Mouse (Mus musculus) gastrocnemius, postnatal 36 days (tissue): ENCODE data around the gene Mid1. TPM values are rescaled to one million over a fixed set of nuclear protein-coding genes. Genes with fewer than 3 reads are reported as not detected.
"Not testable (repeated sequence)": the region's sequence is repeated elsewhere in the genome, so short reads cannot be mapped to it uniquely, and the experiment has no call there.

ENCODE experiments used
- DNase-seq, 2 experiments: peaks; one replicate each; pipeline ENCODE4 v3.0.0; 2022
- intact Hi-C: fragments of 180-260 bp; cut with DNase I; formaldehyde crosslinking; loops from one replicate; pipeline ENCODE4 v1.15.1; 2025
- total RNA-seq, 2 experiments: library from RNA; stranded (reverse); gene quantifications; 2 replicates each; pipeline ENCODE4 v1.2.3; 2021

Gene Mid1
- total RNA-seq, 2 experiments from 2014 or later, result 5.5 to 7.2 TPM

DNA sequence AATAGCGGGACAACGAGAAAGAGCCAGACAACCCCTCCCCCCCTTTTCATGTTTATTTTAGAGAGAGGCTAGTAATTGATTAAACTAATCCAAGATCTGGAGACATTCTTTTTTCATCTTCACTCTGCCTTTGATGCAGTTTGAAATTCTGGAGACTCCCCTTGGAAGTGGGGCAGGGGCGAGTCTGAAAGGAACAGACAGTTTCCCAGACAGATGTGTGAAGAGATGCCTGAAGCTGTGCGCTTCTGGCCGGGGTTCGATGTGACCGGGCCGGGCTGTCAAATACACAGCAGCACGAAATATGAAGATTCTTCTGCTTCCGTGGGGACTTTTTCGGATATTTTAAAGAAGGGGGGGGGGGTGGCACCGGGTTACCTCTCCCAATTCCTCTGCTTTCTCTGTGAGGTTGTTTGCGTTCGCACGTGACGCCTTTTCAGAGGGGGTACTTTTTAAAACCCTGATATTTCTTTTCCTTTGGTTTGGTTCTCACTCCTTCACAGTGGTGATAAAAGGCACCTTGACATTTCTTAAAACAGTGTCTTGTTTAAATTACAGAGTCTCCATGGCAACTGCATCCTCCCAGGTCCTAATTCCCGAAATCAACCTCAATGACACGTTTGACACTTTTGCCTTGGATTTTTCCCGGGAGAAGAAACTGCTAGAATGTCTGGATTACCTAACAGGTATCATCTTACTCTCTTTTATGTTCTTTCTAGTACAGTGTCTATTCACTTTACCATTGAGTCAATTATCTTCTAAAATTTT is 298.6 kb downstream of the Mid1 start:
- intact Hi-C loops, DNase-seq: not testable (repeated sequence)

DNA sequence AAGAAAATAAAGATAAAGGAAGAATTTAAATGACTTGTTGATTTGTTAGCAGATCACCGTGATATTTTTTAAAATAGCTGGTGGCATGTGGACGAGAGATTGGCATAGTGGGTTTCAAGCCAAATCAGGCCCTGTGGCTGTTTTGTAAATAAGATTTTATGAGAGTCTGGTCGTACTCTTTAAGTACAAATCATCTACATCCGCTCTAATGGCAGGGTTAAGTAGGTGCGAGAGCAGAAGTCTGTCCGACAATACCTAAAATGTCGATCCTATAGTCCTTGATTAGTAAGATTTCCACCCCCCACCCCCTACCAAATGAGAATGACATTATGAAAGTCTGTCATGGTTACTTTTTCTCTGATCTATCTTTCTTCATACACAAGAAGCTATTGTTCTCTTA is 299.3 kb downstream of the Mid1 start:
- DNase-seq, intact Hi-C loops: not testable (repeated sequence)

GRCm38 (mm10) chrX:169984853-169985252 is 299.9 kb downstream of the Mid1 start:
- DNase-seq, intact Hi-C loops: not testable (repeated sequence)

- DNase-seq, intact Hi-C loops: not testable (repeated sequence)
Observed at GRCm38 (mm10) chrX:169985796-169986195, 300.8 kb downstream of the Mid1 start.

DNA sequence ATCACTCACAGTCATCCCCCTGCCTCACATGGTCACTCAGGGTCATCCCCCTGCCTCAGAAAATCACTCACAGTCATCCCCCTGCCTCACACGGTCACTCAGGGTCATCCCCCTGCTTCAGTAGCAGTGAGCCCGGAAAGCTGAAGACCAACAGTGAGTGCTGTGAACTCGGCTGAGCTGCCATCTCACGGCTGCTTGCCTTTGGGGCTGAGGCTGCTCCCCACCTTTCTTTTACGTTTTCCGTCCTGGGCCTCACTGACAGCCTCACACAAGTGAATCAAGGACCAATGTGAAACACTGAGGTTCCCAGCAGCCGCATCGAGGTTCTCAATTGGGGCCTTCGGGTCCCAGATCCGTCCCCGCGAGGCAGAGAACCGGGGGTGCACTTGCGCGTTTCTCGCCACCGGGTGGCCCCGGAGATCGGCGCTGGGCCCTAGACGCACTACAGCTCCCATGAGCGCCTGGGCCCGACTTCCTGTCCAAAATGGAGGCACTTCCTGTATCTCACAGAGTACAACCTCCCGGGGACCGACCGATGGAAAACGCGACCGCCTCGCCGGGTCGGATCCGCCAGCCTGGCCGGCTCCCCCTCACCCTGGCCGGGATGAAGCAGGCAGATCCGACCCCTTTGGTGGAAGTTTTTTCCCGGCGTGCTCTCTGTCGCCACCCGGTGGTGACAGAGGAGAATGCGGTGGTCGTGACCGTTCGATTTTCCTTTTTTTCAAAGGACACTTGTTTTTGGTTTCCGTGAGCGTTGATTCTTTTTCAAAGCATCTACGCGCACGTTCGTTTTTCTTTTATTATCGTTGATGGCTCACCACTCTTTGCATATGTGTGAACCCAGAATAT is 301.7 kb downstream of the Mid1 start:
- peak; percentile 69 to 87 for DNase-seq

GRCm38 (mm10) chrX:169987368-169987837 is 302.4 kb downstream of the Mid1 start:
- DNase-seq, result peak in 1 of 2 experiments; percentile 48
- intact Hi-C loops, result not testable (repeated sequence)

More for the DNA sequence above, 301.7 kb downstream of the Mid1 start:
- intact Hi-C loops, result not testable (repeated sequence)

DNA sequence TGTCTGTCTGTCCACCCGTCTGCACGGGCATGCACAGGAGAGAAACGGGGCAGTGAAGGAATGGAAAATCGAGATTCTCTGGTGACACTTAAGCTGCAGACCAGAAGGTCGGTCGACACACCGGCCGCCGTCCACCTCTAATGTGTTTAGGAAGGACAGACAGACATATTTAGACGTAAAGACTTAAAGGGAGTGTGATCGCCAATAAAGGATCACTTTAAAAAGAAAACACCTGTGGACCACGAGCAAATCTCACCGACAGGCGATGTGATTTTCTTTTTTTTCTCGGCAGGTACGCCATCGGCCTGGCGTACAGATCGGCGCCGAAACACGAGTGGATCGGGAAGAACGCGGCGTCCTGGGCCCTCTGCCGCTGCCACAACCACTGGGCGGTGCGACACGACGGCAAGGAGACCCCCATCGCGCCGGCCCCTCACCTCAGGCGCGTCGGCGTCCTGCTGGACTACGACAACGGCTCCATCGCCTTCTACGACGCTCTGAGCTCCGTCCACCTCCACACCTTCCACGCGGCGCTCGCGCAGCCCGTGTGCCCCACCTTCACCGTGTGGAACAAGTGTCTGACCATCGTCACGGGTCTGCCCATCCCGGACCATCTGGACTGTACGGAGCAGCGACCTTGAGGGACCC is 303.7 kb downstream of the Mid1 start:
- DNase-seq, intact Hi-C loops: not testable (repeated sequence)

DNA sequence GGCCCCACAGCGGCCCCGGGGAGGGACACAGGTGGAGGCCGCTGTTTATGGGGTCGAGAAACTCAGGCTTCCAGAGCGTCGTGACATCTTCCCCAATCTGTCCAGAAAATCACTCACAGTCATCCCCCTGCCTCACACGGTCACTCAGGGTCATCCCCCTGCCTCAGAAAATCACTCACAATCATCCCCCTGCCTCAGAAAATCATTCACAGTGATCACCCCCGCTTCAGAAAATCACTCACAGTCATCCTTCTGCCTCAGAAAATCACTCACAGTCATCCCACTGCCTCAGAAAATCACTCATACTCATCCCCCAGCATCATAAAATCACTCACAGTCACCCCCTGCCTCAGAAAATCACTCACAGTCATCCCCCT is 304.2 kb downstream of the Mid1 start:
- intact Hi-C loops, DNase-seq: not testable (repeated sequence)

DNA sequence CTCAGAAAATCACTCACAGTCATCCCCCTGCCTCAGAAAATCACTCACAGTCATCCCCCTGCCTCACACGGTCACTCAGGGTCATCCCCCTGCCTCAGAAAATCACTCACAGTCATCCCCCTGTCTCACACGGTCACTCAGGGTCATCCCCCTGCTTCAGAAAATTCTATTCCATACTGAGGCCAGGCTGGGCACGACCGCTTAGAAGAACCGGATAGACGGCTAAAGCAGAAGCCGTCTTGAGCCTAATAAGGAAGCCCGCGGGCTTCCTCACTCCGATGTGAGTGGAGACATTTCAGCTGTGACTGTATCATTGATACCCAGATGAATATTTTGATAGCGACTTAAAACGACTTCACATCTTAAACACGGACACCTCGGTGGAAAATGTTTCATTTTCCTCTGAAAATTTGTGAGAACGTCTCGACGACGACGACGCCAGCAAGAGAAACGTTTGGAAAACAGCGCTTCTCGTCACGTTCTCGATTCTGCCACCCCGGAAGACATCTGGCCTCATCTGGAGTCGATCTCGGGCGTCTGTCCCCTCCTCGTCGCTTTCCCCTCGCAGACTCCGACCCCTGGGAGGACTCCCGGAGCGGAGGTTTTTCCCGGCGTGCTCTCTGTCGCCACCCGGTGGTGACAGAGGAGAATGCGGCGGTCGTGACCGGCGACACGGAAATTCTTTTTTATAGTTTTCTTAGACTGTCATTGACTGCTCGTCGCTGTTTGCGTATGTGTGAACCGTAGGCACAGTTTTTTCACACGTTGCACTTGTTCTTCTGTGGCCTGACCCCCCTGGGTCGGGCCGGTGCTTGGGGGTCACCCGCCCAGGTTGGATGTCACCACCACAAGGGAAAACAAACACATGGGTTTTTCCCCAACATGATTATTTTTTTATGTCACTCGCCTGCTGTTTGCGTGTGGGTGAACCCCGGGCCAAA is 305.0 kb downstream of the Mid1 start:
- intact Hi-C loops, result not testable (repeated sequence)
- DNase-seq, result peak; percentile 64 to 73

DNA sequence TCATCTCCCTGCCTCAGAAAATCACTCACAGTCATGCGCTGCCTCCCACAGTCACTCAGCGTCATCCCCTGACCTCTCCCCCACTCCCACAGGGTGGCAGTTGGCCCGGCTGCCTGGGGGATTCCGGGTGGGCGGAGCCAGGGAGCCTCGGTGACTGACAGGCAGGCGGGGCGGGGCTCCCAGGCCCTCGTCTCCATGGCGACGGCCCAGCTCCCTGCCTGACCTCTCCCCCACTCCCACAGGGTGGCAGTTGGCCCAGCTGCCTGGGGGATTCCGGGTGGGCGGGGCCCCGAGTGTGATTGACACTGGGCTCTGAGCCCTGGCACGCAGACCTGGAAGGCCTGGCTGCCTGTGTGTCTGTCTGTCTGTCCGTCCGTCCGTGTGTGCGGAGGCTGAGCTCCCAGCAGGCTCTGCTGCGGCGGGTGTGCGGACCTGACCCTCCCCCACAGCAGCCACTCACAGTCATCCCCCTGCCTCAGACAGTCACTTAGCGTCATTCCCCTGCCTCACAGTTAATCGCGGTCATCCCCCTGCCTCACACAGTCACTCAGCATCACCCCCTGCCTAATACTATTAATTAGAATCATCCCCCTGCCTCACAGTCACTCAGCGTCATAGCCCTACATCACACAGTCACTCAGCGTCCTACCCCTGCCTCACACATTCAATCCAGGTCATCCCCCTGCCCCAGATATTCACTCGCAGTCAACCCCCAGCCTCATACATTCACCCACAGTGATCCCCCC is 306.3 kb downstream of the Mid1 start:
- intact Hi-C loops, result not testable (repeated sequence)
- DNase-seq, result peak; percentile 97 to 98

- DNase-seq, intact Hi-C loops: not testable (repeated sequence)
Observed at GRCm38 (mm10) chrX:169992086-169992930, 307.3 kb downstream of the Mid1 start.

DNA sequence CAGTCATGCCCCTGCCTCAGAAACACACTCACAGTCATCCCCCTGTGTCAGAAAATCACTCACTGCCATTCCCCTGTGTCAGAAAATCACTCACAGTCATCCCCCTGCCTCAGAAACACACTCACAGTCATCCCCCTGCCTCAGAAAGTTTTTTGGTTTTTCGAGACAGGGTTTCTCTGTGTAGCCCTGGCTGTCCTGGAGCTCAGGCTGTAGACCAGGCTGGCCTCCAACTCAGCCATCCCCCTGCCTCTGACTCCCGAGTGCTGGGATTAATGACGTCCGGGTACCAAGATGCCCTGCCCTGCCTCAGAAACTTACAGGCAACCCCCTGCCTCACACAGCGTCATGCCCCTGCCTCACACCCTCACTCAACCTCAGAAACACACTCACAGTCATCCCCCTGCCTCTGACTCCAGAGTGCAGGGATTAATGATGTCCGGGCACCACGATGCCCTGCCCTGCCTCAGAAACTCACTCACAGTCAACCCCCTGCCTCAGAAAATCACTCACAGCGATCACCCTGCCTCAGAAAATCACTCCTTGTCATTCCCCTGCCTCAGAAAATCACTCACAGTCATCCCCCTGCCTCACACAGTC is 308.1 kb downstream of the Mid1 start:
- intact Hi-C loops, result not testable (repeated sequence)
- DNase-seq, result peak in 1 of 2 experiments; percentile 1

DNA sequence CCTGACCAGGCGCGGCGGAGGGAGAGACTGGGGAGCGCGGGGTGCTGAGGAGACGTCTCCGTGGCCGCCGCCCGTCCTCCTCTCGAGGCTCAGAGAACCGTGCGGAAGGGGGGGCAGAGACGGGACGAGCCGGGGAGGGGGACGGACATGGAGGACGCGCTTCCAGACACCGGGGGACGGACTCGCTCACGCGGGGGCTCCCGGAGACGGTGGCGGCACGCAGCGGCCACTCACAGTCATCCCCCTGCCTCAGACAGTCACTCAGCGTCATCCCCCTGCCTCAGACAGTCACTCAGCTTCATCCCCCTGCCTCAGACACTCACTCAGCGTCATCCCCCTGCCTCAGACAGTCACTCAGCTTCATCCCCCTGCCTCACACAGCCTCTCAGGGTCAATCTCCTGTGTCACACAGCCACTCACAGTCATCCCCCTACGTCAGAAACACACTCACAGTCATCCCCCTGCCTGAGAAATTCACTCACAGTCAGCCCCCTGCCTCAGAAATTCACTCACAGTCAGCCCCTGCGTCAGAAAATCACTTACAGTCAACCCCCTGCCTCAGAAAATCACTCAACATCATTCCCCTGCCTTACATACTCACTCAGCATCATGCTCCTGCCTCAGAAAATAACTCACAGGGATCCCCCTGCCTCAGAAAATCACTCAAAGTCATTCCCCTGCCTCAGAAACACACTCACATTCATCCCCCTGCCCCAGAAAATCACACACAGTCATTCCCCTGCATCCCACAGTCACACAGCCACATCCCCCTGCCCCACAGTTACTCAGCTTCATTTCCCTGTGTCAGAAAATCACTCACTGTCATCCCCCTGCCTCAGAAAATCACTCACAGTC is 309.2 kb downstream of the Mid1 start:
- peak in 1 of 2 experiments; percentile 47 for DNase-seq
- intact Hi-C loops, result not testable (repeated sequence)

GRCm38 (mm10) chrX:169994866-169995711 is 310.1 kb downstream of the Mid1 start:
- intact Hi-C loops, result not testable (repeated sequence)
- DNase-seq, result peak in 1 of 2 experiments; percentile 3

DNA sequence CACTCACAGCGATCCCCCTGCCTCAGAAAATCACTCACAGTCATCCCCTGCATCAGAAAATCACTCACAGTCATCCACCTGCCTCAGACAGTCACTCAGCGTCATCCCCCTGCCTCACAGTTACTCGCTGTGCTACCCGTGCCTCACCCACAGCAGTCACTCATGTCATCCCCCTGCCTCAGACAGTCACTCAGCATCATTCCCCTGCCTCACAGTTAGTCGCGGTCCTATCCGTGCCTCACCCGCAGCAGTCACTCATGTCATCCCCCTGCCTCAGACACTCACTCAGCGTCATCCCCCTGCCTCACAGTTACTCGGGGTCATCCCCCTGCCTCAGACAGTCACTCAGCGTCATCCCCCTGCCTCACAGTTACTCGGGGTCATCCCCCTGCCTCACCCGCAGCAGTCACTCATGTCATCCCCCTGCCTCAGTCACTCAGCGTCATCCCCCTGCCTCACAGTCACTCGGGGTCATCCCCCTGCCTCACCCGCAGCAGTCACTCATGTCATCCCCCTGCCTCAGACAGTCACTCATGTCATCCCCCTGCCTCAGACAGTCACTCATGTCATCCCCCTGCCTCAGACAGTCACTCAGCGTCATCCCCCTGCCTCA is 311.0 kb downstream of the Mid1 start:
- intact Hi-C loops, result not testable (repeated sequence)
- peak in 1 of 2 experiments; percentile 4 for DNase-seq
